Mouse (Mus musculus): Measurements from ENCODE around the gene Esrrg.

DNA sequence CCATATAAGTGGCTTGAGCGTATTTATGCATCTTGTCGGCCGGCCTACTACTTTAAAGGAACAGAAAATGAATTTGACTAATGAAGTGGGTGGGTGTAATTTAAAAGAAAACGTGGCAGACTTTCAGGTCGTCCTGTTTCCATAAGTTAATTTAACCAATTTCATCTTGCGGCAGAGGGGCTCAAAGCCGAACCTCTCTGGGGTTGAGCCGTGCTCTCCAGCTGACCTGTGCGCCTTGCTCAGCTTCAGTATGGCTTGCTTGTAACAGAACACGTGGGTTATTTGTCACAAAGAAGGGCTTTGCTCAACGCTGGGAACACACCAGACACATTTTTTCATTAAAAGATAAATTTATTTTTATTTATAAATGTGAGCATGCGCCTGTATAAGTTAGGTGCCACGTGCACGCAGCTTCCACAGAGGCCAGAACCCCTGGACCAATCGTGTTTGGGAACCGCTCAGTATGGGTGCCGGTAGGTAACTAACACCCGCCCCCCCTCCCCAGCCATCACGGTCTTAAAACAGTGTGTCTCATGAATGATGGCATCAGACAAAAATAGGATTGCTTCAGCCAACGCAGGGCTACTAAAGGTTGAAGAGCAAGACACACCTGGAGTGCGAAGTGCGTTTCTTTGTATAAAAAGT, 546.7 kb downstream of the Esrrg start:
- TF ChIP-seq GATA1 (IDR thresholded peaks at IDR 0.05; ENCODE audit: borderline replicate concordance, low read length): no peak
- TF ChIP-seq FLI1 (IDR thresholded peaks at IDR 0.05; ENCODE audit: low read length): no peak

Measured in megakaryocyte, embryonic 14.5 days (primary cell).